ENCODE assay signal across 10 mouse cellular contexts in the genomic region with DNA sequence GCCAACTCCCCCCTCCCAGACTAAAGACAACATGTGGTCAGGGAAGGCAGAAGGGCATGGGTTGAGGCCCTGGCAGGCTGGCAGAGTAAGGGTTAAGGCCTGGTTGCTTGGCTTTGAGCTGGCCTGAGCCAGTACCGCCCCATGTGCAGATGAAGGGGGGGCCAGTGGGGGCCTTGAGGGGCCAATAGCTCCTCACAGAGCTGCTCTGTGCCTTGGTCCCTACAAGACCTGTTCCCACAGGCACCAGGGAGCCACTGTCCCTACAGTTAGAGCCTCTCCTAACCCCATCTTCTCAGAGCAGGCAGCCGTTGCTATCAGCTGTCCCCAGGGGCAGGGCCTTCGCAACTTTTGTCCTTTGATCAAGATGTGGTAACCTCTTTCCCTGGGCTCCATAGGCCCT. TPM values are rescaled to one million over a fixed set of nuclear protein-coding genes. Genes with fewer than 3 reads are reported as not detected.
DNase-seq lines count a peak whose midpoint lies in the region; ATAC-seq lines count a peak whose summit lies in the region.
"Had no signal": no experiment of that assay in that cellular context is flagged by ENCODE, and none has a peak within 500 bp of the region (broad histone marks: within the 10 kb centered on the region; RNA-seq: fewer than 3 reads in every experiment).

No protein-coding gene starts in this region.

- DNase-seq in frontal cortex, postnatal 10 days (ENCODE audit: low spot score in 2 of 2): peak; percentile 49 to 53
- DNase-seq in frontal cortex, adult 2 months (ENCODE audit: extremely low spot score in 1 of 2, low spot score in 1 of 2): no peak
- DNase-seq in MN1 (ENCODE audit: low spot score): peak; percentile 25
- DNase-seq in lung, postnatal 10 days: no peak
- DNase-seq in gastrocnemius, postnatal 25 days: no peak
- no peak for DNase-seq in B cell, adult 2 months

- no peak overlapping the region for H3K9ac ChIP-seq in forebrain, embryonic 12.5 days
- no peak overlapping the region for H3K9ac ChIP-seq in liver, embryonic 16.5 days (ENCODE audit: low read depth, low read length)

- H3K27ac ChIP-seq in forebrain, embryonic 12.5 days: no peak overlapping the region
- H3K27ac ChIP-seq in liver, embryonic 16.5 days (ENCODE audit: low read length): 0 out of 2 replicates have a peak overlapping the region, but pooled peaks have one; percentile 10

- H3K4me3 ChIP-seq in forebrain, embryonic 12.5 days (replicated peaks): no peak overlapping the region
- no peak overlapping the region for H3K4me3 ChIP-seq in liver, embryonic 16.5 days (ENCODE audit: low read depth, low read length)

- 11% methylated on average over 3 of the region's 3 CpGs for WGBS in forebrain, embryonic 12.5 days
- 5% methylated on average over 3 of the region's 3 CpGs for WGBS in liver, embryonic 16.5 days (ENCODE audit: insufficient replicate concordance)

- peaks cover 48% of the 10 kb centered on the region for H3K4me1 ChIP-seq in forebrain, embryonic 12.5 days
- no peaks in the 10 kb centered on the region; the same call in none of the 2 replicates for H3K4me1 ChIP-seq in liver, embryonic 16.5 days (ENCODE audit: control insufficient read depth, low read depth, low read length)

- H3K36me3 ChIP-seq in forebrain, embryonic 12.5 days (replicated peaks): no peaks in the 10 kb centered on the region
- H3K36me3 ChIP-seq in liver, embryonic 16.5 days (ENCODE audit: control insufficient read depth, insufficient read depth): no peaks in the 10 kb centered on the region

- no peak overlapping the region for H3K4me2 ChIP-seq in forebrain, embryonic 12.5 days
- H3K4me2 ChIP-seq in liver, embryonic 16.5 days (ENCODE audit: low read depth, low read length): no peak overlapping the region

- no peaks in the 10 kb centered on the region for H3K9me3 ChIP-seq in forebrain, embryonic 12.5 days
- no peaks in the 10 kb centered on the region for H3K9me3 ChIP-seq in liver, embryonic 16.5 days (replicated peaks; ENCODE audit: control insufficient read depth, low read length)

- ATAC-seq in forebrain, embryonic 12.5 days (ENCODE audit: low FRiP score): peak; percentile 45; the same call in 1 of the 2 replicates
- ATAC-seq in liver, embryonic 16.5 days (ENCODE audit: low read depth): peak; percentile 66

- H3K27me3 ChIP-seq in forebrain, embryonic 12.5 days: no peaks in the 10 kb centered on the region
- H3K27me3 ChIP-seq in liver, embryonic 16.5 days (ENCODE audit: control insufficient read depth, insufficient read depth, low read depth, low read length): no peaks in the 10 kb centered on the region

RNA-seq across cellular contexts. Expression of a gene that starts 11.1 kb away (rescaled TPM):
- polyA plus RNA-seq in frontal cortex, adult 2 months (2012; rRNA removed): 152 and 160 TPM in 2 replicates
- 24.6 and 26.4 TPM in 2 replicates for polyA plus RNA-seq in forebrain, embryonic 12.5 days (2016; fragmentation: Nextera tagmentation; extraction: Ambion mirVana)
- 0.42 and 0.84 TPM in 2 replicates for polyA plus RNA-seq in liver, embryonic 16.5 days (2015; fragmentation: Nextera tagmentation; extraction: Ambion mirVana)
- 10 to 100 TPM; 20.1 to 23.5 TPM for total RNA-seq in gastrocnemius, postnatal 25 days (2021)

RNA-seq across cellular contexts. Expression of a gene that starts 47.7 kb away (rescaled TPM):
- not detected in 2 replicates for polyA plus RNA-seq in frontal cortex, adult 2 months (2012; rRNA removed)
- polyA plus RNA-seq in forebrain, embryonic 12.5 days (2016; fragmentation: Nextera tagmentation; extraction: Ambion mirVana): not detected in 2 replicates
- polyA plus RNA-seq in liver, embryonic 16.5 days (2015; fragmentation: Nextera tagmentation; extraction: Ambion mirVana): not detected in 2 replicates
- not detected for total RNA-seq in gastrocnemius, postnatal 25 days (2021)
- total RNA-seq: left cerebral cortex, postnatal 10 days had no signal
- polyA plus RNA-seq: gonadal fat pad, adult 2 months had no signal

RNA-seq across cellular contexts. Expression of a gene that starts 55.7 kb away (rescaled TPM):
- not detected in 2 replicates for polyA plus RNA-seq in frontal cortex, adult 2 months (2012; rRNA removed)
- not detected in 2 replicates for polyA plus RNA-seq in forebrain, embryonic 12.5 days (2016; fragmentation: Nextera tagmentation; extraction: Ambion mirVana)
- polyA plus RNA-seq in liver, embryonic 16.5 days (2015; fragmentation: Nextera tagmentation; extraction: Ambion mirVana): not detected in 2 replicates
- not detected for total RNA-seq in gastrocnemius, postnatal 25 days (2021)
- total RNA-seq: left cerebral cortex, postnatal 10 days had no signal
- polyA plus RNA-seq: gonadal fat pad, adult 2 months had no signal

Comparison
In these comparisons a context has a peak if more than half of its experiments do, and no peak if none do; other contexts are left out.
1. DNase-seq: peak in frontal cortex, postnatal 10 days (2 of 2) and MN1 (single experiment); none in frontal cortex, adult 2 months (0 of 2), lung, postnatal 10 days (single experiment), gastrocnemius, postnatal 25 days (single experiment) and B cell, adult 2 months (0 of 2).
2. RNA of a gene that starts 11.1 kb away (polyA plus RNA-seq): 152 to 160 TPM in frontal cortex, adult 2 months and 24.6 to 26.4 TPM in forebrain, embryonic 12.5 days; 0.42 to 0.84 TPM in liver, embryonic 16.5 days; every median in the first group is over 10 times any median in the second.